Mouse (Mus musculus) embryo, embryonic 11.5 days (tissue): ENCODE measurements around the gene Leap2.
A peak's percentile ranks its signal among the peaks of the same experiment; 100 is the strongest.

Source experiments
- DNase-seq: peaks from one replicate; pipeline ENCODE4 v3.0.0-alpha.2; 2012; ENCODE audit warnings: low read depth, low spot score

The Leap2 gene

DNA sequence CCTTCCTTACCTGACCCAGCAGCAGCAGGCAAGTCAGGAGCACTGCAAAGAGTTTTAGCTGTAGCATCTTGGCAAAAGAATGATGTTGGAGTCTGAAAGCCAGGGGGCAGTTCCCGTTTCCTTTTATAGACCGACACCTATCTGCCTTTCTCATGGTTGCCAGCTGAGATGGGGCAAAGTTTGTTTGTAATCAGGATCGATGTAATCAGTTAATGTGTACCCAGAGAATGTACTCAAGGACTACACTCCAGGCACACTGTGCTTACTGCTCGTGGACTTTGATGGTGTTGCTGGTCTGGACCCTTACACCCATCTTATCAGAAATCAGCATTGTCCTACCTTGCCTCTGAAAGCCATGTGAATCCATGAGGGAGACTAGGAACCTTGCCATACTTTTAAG lies at the start of gene Leap2:
Gene Leap2, minus strand, starts transcription at position 135 of the 400 bp plus-strand sequence.
- DNase-seq, result no peak

- no peak for DNase-seq
Observed at GRCm38 (mm10) chr11:53472709-53473108, 49.7 kb upstream of the Leap2 start.

- peak; percentile 88 for DNase-seq
Observed at GRCm38 (mm10) chr11:53469968-53470695, 47.2 kb upstream of the Leap2 start, which contains the start of gene Gm9837. Gene Gm9837, minus strand, starts transcription at chr11:53470479.

GRCm38 (mm10) chr11:53469294-53469967 lies 46.5 kb upstream of the Leap2 start:
- DNase-seq, result no peak

GRCm38 (mm10) chr11:53466231-53466971 lies 43.4 kb upstream of the Leap2 start:
- peak; percentile 69 for DNase-seq

DNA sequence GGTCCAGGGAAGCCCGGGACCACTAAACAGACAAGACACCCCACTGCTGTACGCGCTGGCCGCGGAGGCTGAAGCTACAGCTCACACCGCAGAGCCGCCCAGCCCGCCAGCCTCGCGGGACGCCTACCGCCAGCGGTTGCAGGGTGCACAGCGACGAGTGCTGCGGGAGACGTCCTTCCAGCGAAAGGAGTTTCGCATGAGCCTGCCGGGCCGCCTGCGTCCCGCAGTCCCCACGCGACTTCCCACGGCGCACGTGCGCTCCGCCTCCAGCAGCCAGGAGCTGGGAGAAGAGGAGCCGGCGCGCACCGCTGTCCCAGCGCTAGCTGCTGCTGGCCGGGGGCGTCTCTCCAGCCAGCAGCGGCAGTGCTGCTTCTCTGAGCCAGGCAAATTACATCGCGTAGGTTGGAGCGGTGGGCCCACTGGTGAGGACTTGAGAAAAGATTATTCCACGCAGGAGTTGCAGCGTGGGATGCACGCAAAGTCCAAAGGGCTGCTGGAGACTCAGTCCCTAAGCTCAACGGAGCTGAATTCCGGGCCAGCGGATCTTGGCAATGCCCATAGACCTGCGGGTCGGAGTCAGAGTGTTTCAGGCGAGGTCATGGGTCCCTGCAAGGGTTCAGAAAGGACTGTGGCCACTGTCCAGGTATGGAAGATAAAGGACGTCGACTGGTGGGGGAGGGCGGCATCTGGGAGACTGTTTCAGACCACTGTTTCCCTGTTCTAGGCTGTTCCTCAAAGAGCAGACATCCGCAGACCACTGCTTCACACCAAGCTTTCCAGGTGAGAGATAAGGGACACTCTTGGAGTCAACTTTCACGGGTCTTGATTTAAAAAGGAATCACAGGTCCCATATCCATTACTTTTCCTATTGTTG lies 40.8 kb upstream of the Leap2 start:
- no peak for DNase-seq

DNA sequence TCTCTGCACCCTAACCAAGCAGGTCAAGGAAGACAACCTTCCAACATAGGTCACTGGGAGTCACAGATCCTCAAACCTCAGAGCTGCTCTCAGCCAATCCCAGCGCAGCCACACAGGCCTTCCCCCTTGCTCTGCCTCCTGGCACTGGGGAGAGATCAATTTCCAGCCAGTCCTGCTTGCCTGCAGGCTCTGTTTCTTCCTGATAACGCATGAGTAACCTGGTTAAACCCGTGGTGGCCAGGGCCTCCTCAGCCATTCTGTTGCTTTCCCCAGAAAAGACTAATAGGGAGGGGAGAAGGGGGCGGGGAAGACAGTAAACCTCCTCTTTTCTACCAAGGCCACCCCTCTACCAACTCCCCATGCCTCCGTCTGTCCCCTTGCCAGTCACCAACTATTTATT lies 38.8 kb upstream of the Leap2 start:
- no peak for DNase-seq

GRCm38 (mm10) chr11:53460192-53460591 lies 37.2 kb upstream of the Leap2 start:
- no peak for DNase-seq

GRCm38 (mm10) chr11:53458996-53459395 lies 36.0 kb upstream of the Leap2 start:
- DNase-seq, result no peak

DNA sequence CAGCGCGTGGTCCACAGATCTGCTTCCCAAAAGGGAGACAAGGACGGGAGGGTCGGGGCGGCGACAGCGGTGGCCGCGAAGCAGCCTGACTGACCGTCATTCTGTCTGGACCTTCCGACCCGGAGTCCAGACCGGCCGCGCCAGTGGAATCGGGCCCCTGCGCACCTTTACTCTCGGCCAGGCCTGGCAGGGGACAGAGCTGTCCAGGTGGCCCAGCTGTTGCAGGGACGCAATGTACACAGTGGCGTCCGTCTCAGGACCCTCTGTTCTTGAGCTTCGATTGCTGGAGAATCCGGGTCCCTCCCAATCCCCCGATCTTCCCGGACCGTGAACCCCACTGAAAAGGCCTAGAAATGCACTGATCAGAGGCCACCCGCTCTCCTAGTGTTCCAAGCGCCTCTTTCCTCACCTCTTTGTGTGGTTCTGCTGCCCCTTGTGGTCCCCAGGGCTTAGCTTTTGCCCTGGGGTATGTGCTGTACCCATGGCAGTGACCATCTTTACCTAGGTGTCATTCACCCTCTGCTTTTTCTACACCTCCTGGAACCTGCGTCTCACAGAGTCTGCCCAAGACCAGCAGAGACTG lies 34.5 kb upstream of the Leap2 start:
- DNase-seq, result no peak

DNA sequence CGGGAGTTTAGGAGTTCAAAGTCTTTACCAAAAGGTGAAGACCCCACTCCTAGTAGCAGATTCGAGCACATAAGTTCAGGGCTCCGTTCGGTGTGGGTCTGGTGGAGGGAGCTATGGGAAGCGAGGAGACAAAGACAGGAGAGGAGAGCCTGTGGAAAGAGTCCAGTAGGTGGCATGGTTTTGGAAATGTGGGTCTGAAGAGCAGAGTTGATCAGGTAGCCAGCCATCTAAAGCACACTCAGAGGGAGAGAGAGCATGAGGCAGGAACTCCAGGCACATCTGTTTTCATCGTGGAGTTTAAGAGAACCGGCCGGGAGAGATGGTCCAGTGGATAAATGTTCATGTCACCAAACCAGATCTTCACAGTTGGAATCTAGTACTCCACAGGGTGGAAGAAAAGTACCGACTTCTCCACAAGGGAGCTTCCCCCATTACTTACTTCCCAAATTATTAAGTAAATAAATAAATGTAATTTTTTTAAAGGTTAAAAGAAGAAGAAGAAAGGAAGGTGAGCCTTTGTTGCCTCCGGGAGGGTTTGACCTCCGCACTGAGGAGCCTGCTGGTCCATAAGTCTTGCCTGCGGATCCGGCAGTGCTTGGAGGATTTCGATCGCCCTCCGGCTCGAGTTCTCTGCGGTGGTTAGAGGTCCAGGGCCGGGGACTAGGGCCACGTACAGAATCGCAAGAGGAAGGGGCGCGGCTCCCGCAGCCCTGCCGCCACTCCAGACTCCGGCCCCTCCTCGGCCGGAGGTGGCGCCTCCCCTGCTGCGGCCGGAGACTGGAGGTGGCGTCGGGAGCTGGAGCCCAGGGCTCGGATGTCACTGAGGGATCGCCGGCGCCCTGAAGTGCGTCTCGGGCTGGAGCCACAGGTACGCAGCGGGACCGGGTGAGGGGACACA lies 33.8 kb upstream of the Leap2 start, which contains the start of the genes Gm10447 and Shroom1:
Gene Gm10447, minus strand, starts transcription at position 637 of the 898 bp plus-strand sequence.
Gene Shroom1, plus strand, starts transcription at position 732 of the 898 bp plus-strand sequence.
- DNase-seq, result no peak

- no peak for DNase-seq
Observed at GRCm38 (mm10) chr11:53453031-53453430, 30.1 kb upstream of the Leap2 start.

GRCm38 (mm10) chr11:53452396-53452795 lies 29.4 kb upstream of the Leap2 start:
- DNase-seq, result no peak

DNA sequence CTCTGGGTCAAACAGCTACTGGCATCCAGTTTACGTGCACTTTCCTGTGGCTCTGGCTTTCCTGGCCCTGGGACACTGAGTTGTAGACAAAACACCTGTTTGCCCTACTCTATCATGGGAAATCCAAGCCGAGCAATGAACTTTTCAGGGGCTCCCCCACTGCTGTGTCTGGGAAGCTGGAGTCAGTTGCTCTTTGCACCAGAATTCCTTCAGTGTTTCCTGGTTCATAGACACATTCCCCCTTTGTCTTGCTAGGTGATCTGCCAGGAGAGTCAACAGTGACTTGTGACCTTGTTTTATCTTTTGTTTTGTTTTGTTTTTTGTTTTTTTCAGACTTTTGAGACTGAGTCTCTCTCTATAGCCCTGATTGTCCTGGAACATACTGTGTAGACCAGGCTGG lies 28.4 kb upstream of the Leap2 start:
- DNase-seq, result no peak

GRCm38 (mm10) chr11:53450070-53450705 lies 27.2 kb upstream of the Leap2 start:
- DNase-seq, result no peak

- no peak for DNase-seq
Observed at GRCm38 (mm10) chr11:53448529-53448928, 25.6 kb upstream of the Leap2 start.

- DNase-seq, result no peak
Observed at GRCm38 (mm10) chr11:53447996-53448395, 25.0 kb upstream of the Leap2 start.

DNA sequence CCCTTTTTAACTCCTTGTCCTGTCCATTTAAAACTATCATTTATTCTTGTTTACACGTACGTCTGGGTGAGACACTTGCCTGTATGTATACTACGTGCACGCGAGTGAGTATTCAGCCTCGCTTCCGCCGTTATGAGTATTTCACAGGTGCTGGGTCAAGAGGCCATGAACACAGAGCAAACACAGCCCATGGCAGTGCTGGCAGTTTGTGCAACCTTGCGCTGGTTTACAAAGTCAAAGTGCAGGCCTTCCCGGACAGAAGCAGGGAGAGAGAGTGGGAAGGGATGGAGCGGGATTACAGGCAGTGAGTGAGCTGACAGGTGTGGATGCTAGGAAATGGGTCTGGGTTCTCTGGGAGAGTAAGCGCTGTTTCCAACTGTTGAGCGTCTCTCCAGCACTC lies 23.2 kb upstream of the Leap2 start:
- no peak for DNase-seq

DNA sequence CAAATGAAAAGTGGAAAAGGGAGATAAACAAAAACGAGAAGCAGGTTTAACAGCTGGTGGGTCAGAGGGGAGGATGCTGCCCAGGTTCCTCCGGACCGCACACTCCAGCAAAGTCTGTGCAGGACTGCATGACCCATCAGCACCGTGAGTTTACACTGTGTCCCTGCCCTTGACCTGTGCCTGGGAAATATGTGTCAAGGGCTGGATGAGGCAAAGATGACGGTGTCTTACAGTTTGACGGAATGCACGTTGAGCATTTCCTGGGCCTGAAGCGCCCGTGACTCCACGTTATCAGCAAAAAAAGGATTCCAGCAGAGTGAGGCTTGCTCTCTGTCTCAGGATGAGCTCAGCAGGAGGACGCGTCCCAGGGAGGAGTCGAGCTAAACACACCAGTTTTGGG lies 22.6 kb upstream of the Leap2 start:
- DNase-seq, result no peak
